Mouse (Mus musculus): ENCODE results near the gene Lrrfip1. TPM values are rescaled to one million over a fixed set of nuclear protein-coding genes. Genes with fewer than 3 reads are reported as not detected.

The Lrrfip1 gene
- polyA plus RNA-seq, 1 experiment from 2014 or later = 21.7 TPM

- H3K9me3 ChIP-seq (replicated peaks) = no peaks in the 10 kb centered on the region
- no peak for DNase-seq (ENCODE audit: low spot score)
- H3K27me3 ChIP-seq (ENCODE audit: low read depth, poor library complexity, severe bottlenecking) = no peaks in the 10 kb centered on the region
- H3K36me3 ChIP-seq = no peaks in the 10 kb centered on the region
- H3K4me3 ChIP-seq = no peak overlapping the region
- no peak overlapping the region for H3K27ac ChIP-seq
- WGBS = 88% methylated on average over 4 of the region's 4 CpGs
- no peaks in the 10 kb centered on the region for H3K4me1 ChIP-seq
Observed at GRCm38 (mm10) chr1:91169157-91169556, 170.6 kb downstream of the Lrrfip1 start.

- Histone ChIP-seq H3K36me3 (no peaks in the 10 kb centered on the region), H3K27me3 (ENCODE audit: low read depth, poor library complexity, severe bottlenecking) (peaks cover 19% of the 10 kb centered on the region), H3K4me1 (peaks cover 7% of the 10 kb centered on the region), H3K27ac (no peak overlapping the region), H3K4me3 (no peak overlapping the region), H3K9me3 (replicated peaks) (no peaks in the 10 kb centered on the region)
- DNase-seq (ENCODE audit: low spot score) = peak; percentile 18
- WGBS = 95% methylated on average over 5 of the region's 5 CpGs
Observed at GRCm38 (mm10) chr1:91174796-91175195, 176.3 kb downstream of the Lrrfip1 start.

DNA sequence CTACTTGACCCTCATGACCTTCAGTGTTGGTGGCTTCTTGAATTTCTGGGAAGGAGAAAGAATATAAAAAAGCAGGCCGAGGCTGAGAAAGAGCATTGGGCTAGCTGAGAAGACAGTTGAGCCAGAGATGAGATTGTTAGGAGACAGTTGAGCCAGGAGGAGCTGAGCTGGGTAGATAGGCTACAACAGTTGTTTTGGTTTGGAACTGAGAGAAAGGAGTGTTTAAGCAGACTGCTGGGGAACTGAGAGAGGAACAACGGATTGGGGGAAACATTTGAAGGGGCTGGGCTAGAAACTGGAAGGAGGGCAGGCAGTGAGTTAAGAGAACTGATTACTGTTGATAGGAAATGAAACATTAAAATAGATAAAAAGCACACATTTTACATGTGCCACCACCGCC lies 177.5 kb downstream of the Lrrfip1 start:
- Histone ChIP-seq H3K9me3 (replicated peaks) (no peaks in the 10 kb centered on the region), H3K36me3 (no peaks in the 10 kb centered on the region), H3K27me3 (ENCODE audit: low read depth, poor library complexity, severe bottlenecking) (peaks cover 31% of the 10 kb centered on the region), H3K27ac (no peak overlapping the region), H3K4me3 (no peak overlapping the region), H3K4me1 (peaks cover 13% of the 10 kb centered on the region)
- DNase-seq (ENCODE audit: low spot score) = no peak
- 62% methylated on average over 3 of the region's 3 CpGs for WGBS

DNA sequence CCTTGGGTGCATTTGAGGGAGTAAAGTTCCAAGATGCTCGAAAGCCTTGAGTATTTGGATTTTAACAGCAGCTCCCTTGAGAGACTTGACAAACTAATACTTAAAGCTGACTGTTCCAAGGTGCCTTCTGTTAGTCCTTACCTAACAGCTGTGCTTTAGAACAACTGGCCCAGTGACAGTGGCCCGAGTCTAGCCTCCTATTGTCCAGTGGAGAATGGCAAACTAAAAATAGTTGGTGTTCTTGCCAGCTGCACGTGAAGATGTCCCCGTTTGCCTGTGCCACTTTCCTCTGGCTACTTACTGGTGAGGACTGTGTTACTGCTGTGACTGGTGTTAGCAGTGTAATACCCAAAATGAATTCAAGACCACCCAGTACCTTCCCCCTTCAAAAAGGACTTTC lies 178.3 kb downstream of the Lrrfip1 start:
- WGBS = 87% methylated on average over 4 of the region's 4 CpGs
- no peak overlapping the region for H3K4me3 ChIP-seq
- H3K9me3 ChIP-seq (replicated peaks) = no peaks in the 10 kb centered on the region

More for the DNA sequence above, 178.3 kb downstream of the Lrrfip1 start:
- peak; percentile 21 for DNase-seq (ENCODE audit: low spot score)
- H3K27me3 ChIP-seq (ENCODE audit: low read depth, poor library complexity, severe bottlenecking) = peaks cover 39% of the 10 kb centered on the region
- no peaks in the 10 kb centered on the region for H3K36me3 ChIP-seq
- H3K27ac ChIP-seq = no peak overlapping the region
- H3K4me1 ChIP-seq = peaks cover 13% of the 10 kb centered on the region

Other genes with a start within 250 kb of the Lrrfip1 start
- gene Col6a3, start 154.8 kb upstream of the Lrrfip1 start, polyA plus RNA-seq (2016; fragmentation: Nextera tagmentation; extraction: Ambion mirVana) = 2.8 and 5.6 TPM in 2 replicates
- gene Mlph, start 83.7 kb upstream of the Lrrfip1 start, polyA plus RNA-seq (2016; fragmentation: Nextera tagmentation; extraction: Ambion mirVana) = 0.06 and 0.51 TPM in 2 replicates
- not detected in 2 replicates for gene Prlh, start 45.6 kb upstream of the Lrrfip1 start, polyA plus RNA-seq (2016; fragmentation: Nextera tagmentation; extraction: Ambion mirVana)
- gene Rab17, start 29.1 kb upstream of the Lrrfip1 start, polyA plus RNA-seq (2016; fragmentation: Nextera tagmentation; extraction: Ambion mirVana) = 0.34 and 0.69 TPM in 2 replicates
- 0.53 and 0.68 TPM in 2 replicates for gene Rbm44, start 146.4 kb downstream of the Lrrfip1 start, polyA plus RNA-seq (2016; fragmentation: Nextera tagmentation; extraction: Ambion mirVana)
- 0.16 and 0.23 TPM in 2 replicates for gene Ramp1, start 181.1 kb downstream of the Lrrfip1 start, polyA plus RNA-seq (2016; fragmentation: Nextera tagmentation; extraction: Ambion mirVana)